Mouse (Mus musculus) small intestine, adult 2 months (tissue): ENCODE measurements around the gene Fnbp4.

Source experiments
- CTCF ChIP-seq: fragments of 200-500 bp; IDR thresholded peaks from 2 replicates; pipeline ENCODE4 v1.5.1; 2012; ENCODE audit warnings: low read depth, mild to moderate bottlenecking, control low read depth, inconsistent platforms, low read length, moderate library complexity, mixed read lengths; ENCODE audit not compliant: insufficient replicate concordance, insufficient read length; ENCODE audit errors: extremely low read depth
- POLR2A ChIP-seq: fragments of 200-500 bp; IDR thresholded peaks from 2 replicates; pipeline ENCODE4 v1.6.1; 2012; ENCODE audit warnings: low read depth, mild to moderate bottlenecking, control low read depth, inconsistent platforms, low read length, moderate library complexity

DNA sequence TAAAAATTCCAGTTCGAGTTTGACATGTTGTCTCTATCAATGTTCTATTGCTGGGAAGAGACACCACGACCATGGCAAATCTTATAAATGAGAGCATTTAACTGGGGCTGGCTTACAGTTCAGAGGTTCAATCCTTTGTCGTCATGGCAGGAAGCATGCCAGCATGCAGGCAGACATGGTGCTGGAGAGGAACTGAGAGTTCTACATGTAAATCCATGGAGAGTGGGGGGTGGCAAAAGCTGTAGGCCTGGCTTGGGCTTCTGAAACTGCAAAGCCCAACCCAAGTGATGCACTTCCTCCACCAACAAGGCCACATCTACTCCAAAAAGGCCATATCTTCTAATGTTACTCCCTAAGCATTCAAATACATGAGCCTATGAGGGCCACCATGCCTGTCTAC, 75.7 kb downstream of the Fnbp4 start:
- TF ChIP-seq CTCF, result no peak
- no peak for TF ChIP-seq POLR2A
